Mouse (Mus musculus) kidney, adult 2 months (tissue): ENCODE measurements around the gene Ssbp3.

Experiments used
- CTCF ChIP-seq: fragments of 200-500 bp; conservative IDR thresholded peaks from 2 replicates; pipeline ENCODE4 v1.5.1; 2011; ENCODE audit warnings: low read depth, mild to moderate bottlenecking, control low read depth, low read length, moderate library complexity, mixed read lengths; ENCODE audit not compliant: insufficient read depth, insufficient read length
- POLR2A ChIP-seq: fragments of 200-500 bp; IDR thresholded peaks from one replicate; pipeline ENCODE4 v1.6.1; 2011; ENCODE audit warnings: low read depth, low read length, control low read depth

DNA sequence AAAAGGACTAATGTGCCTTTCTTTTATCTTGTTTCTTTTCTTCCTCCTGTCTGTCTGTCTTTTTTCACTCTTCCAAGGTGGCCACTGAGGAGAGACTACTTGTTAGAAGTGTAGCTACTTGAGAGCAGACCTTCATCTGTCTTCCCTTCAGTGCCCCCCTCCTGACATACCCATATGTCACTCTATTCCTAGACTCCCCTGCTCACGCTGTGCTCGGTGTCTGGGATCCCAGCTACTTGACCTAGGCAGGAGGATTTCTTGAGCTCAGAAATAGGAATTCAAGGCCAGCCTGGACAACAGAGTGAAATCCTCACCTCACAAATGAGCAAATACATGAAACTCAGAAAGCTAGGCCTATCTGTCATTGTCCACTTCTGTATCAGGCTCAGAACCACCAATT lies 92.7 kb downstream of the Ssbp3 start:
- no peak for TF ChIP-seq CTCF
- no peak for TF ChIP-seq POLR2A
